Mouse (Mus musculus): ENCODE results near the gene Mau2. TPM values are rescaled to one million over a fixed set of nuclear protein-coding genes. Genes with fewer than 3 reads are reported as not detected.
"Not testable (repeated sequence)": the region's sequence is repeated elsewhere in the genome, so short reads cannot be mapped to it uniquely, and the experiment has no call there.

Mau2 gene
- polyA plus RNA-seq, 1 experiment from 2014 or later: 69.4 TPM

DNA sequence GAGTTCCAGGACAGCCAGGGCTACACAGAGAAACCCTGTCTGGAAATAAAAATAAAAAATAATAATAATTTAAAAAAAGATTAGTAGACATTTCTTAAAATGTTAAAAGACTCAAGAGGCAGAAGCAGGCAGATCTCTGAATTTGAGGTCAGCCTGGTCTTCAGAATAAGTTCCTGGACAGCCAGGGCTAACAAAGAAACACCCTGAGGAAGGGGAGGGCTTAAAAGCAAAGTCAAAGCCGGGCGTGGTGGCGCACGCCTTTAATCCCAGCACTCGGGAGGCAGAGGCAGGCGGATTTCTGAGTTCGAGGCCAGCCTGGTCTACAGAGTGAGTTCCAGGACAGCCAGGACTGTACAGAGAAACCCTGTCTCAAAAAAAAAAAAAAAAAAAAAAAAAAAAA, 53.6 kb downstream of the Mau2 start:
- H3K36me3 ChIP-seq (replicated peaks; ENCODE audit: control insufficient read depth, insufficient read depth); H3K27ac ChIP-seq; H3K4me1 ChIP-seq (replicated peaks; ENCODE audit: control insufficient read depth, insufficient read depth, low read length); H3K4me3 ChIP-seq (replicated peaks; ENCODE audit: low read length); ATAC-seq (ENCODE audit: low FRiP score); H3K9me3 ChIP-seq (ENCODE audit: control insufficient read depth, low read length); H3K4me2 ChIP-seq (replicated peaks); H3K9ac ChIP-seq; DNase-seq (ENCODE audit: low spot score); H3K27me3 ChIP-seq (ENCODE audit: control insufficient read depth, insufficient read depth, low read length): not testable (repeated sequence)
- WGBS: 98% methylated on average over 7 of the region's 7 CpGs

DNA sequence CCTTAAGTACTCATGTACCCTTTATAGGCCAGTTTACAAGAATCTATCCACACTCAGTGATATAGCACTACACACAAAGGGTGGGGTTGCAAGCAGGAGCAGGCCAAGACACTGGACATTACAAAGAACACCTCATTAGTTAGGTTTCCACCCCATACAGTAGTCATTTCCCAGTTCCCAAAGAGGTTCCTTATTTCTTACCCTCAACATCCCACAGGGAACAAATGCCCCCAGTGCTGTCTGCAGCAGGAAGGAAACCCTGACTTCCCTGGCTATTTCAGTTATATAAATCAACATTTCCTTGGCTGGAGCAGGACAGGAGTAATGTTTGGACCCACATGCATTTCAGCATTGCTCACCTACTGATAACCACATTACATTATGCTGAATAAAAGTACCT, 54.8 kb downstream of the Mau2 start:
- H3K36me3 ChIP-seq (replicated peaks; ENCODE audit: control insufficient read depth, insufficient read depth): no peaks in the 10 kb centered on the region
- ATAC-seq (ENCODE audit: low FRiP score) (no peak), DNase-seq (ENCODE audit: low spot score) (no peak)
- no peak overlapping the region for H3K4me2 ChIP-seq (replicated peaks)
- no peaks in the 10 kb centered on the region for H3K9me3 ChIP-seq (ENCODE audit: control insufficient read depth, low read length)
- no peaks in the 10 kb centered on the region for H3K27me3 ChIP-seq (ENCODE audit: control insufficient read depth, insufficient read depth, low read length)
- no peak overlapping the region for H3K4me3 ChIP-seq (replicated peaks; ENCODE audit: low read length)
- H3K27ac ChIP-seq: no peak overlapping the region
- H3K4me1 ChIP-seq (replicated peaks; ENCODE audit: control insufficient read depth, insufficient read depth, low read length): no peaks in the 10 kb centered on the region
- H3K9ac ChIP-seq: no peak overlapping the region

DNA sequence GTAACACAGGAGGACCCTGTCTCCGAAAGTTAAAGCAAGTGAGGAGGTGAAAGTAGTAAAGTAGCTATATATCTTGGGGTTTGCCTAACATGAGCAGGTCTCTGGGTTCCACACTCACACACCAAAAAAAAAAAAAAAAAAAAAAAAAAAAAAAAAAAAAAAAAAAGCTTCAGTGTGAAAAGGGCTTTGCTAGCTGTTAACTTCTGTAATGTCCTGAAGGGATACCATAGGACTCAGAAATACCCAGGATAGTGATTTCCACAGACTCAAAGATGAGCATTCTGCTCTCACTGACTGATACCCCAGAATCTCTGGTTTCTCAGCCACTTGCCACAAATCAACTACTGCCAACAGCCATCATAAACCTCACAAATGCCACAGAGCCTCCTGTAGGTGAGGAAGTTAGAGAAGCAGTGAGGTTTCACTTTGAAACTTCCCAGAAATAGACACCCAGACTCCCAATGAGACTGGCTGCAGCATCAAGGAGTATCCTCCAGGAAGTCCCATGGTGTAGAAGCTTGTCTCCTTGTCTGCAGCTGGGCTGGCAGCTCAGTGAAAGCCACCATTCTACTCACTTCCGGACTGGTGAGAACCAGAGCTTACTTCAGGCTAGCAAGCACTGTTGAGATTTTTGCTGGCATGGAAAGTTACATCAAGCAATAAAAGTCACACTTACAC, 57.5 kb downstream of the Mau2 start:
- no peak overlapping the region for H3K4me2 ChIP-seq (replicated peaks)
- no peak overlapping the region for H3K27ac ChIP-seq
- no peaks in the 10 kb centered on the region for H3K9me3 ChIP-seq (ENCODE audit: control insufficient read depth, low read length)
- 92% methylated on average over 2 of the region's 2 CpGs for WGBS
- H3K9ac ChIP-seq: no peak overlapping the region
- H3K36me3 ChIP-seq (replicated peaks; ENCODE audit: control insufficient read depth, insufficient read depth): no peaks in the 10 kb centered on the region
- ATAC-seq (ENCODE audit: low FRiP score) (no peak), DNase-seq (ENCODE audit: low spot score) (no peak)
- no peaks in the 10 kb centered on the region for H3K4me1 ChIP-seq (replicated peaks; ENCODE audit: control insufficient read depth, insufficient read depth, low read length)
- H3K27me3 ChIP-seq (ENCODE audit: control insufficient read depth, insufficient read depth, low read length): no peaks in the 10 kb centered on the region
- no peak overlapping the region for H3K4me3 ChIP-seq (replicated peaks; ENCODE audit: low read length)

DNA sequence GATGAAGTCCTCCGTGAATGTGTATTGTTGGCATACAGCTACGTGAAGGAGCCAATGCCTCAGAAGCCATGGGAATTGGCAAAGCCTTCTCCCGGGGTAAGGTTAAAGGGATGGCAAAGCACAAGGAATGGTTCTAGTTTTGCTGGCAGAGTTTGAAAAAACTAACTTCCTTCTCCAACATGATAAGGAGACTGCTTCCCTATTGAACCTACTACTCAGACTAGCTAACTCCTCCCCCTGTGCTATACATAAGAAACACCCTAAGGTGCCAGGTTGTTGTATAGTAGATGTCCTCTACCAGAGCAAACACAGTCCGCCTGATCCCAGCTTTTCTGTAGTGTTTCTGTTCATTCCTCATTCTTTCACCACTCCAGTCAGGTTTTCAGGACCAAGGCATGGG, 64.1 kb downstream of the Mau2 start:
- no peaks in the 10 kb centered on the region for H3K27me3 ChIP-seq (ENCODE audit: control insufficient read depth, insufficient read depth, low read length)
- no peaks in the 10 kb centered on the region for H3K36me3 ChIP-seq (replicated peaks; ENCODE audit: control insufficient read depth, insufficient read depth)
- no peak overlapping the region for H3K9ac ChIP-seq
- H3K4me2 ChIP-seq (replicated peaks): no peak overlapping the region
- 93% methylated on average over 4 of the region's 4 CpGs for WGBS
- peaks cover 7% of the 10 kb centered on the region for H3K4me1 ChIP-seq (replicated peaks; ENCODE audit: control insufficient read depth, insufficient read depth, low read length)
- H3K9me3 ChIP-seq (ENCODE audit: control insufficient read depth, low read length): no peaks in the 10 kb centered on the region
- DNase-seq (ENCODE audit: low spot score) (no peak), ATAC-seq (ENCODE audit: low FRiP score) (no peak)
- H3K27ac ChIP-seq: no peak overlapping the region
- H3K4me3 ChIP-seq (replicated peaks; ENCODE audit: low read length): no peak overlapping the region

DNA sequence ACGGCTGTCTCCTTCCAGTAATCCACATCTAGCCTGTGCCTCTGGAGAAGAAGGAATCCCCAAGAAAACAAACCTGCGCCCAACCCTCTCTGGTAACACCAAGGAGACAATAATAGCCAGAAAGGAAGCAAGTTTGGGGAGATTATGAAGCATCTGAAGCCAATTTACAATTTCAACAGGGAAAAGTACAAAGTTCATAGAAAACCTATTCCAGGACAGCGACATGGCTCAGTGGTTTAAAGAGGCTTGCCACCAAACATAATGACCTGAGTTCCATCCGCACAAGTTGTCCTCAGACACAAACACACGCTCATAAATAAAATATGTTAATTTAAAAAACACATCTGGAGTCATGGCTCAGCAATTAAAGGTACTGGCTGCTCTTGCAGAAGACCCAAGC, 67.7 kb downstream of the Mau2 start:
- H3K4me3 ChIP-seq (replicated peaks; ENCODE audit: low read length): peak overlapping the region; percentile 93
- H3K9ac ChIP-seq: peak overlapping the region; percentile 76
- DNase-seq (ENCODE audit: low spot score) (no peak), ATAC-seq (ENCODE audit: low FRiP score) (no peak)
- 0 out of 2 replicates have a peak overlapping the region, but pooled peaks have one; percentile 71 for H3K27ac ChIP-seq
- 38% methylated on average over 5 of the region's 5 CpGs for WGBS
- H3K9me3 ChIP-seq (ENCODE audit: control insufficient read depth, low read length): no peaks in the 10 kb centered on the region
- peaks cover 30% of the 10 kb centered on the region for H3K4me1 ChIP-seq (replicated peaks; ENCODE audit: control insufficient read depth, insufficient read depth, low read length)
- H3K36me3 ChIP-seq (replicated peaks; ENCODE audit: control insufficient read depth, insufficient read depth): no peaks in the 10 kb centered on the region
- H3K4me2 ChIP-seq (replicated peaks): peak overlapping the region; percentile 90
- no peaks in the 10 kb centered on the region for H3K27me3 ChIP-seq (ENCODE audit: control insufficient read depth, insufficient read depth, low read length)

DNA sequence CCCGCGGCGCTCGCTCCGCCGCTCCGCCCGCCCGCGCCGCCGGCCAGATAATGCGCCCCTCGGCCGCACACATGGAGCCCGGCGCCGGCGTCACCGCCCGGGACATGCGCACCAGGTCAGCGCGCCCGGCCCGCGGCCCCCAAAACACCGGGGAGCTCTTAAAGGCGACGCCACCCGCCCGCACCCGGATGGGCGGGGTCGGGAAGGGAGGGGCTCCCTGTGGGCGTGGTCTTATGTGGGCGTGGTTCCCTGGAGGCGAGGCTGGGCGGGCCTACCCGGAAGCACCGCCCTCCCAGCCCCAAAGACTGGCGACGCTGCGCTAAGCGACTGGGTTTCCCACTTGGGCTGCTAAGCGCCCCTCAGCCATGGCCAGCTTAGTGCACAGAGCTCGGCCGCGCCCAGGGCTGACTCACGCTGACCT, 68.3 kb downstream of the Mau2 start:
- DNase-seq (ENCODE audit: low spot score): peak; percentile 82
- H3K4me1 ChIP-seq (replicated peaks; ENCODE audit: control insufficient read depth, insufficient read depth, low read length): peaks cover 30% of the 10 kb centered on the region
- no peaks in the 10 kb centered on the region for H3K27me3 ChIP-seq (ENCODE audit: control insufficient read depth, insufficient read depth, low read length)
- peak; percentile 91 for ATAC-seq (ENCODE audit: low FRiP score)
- H3K4me3 ChIP-seq (replicated peaks; ENCODE audit: low read length): peak overlapping the region; percentile 93
- under 1% methylated on average over 36 of the region's 50 CpGs for WGBS
- peak overlapping the region; percentile 76 for H3K9ac ChIP-seq
- H3K36me3 ChIP-seq (replicated peaks; ENCODE audit: control insufficient read depth, insufficient read depth): no peaks in the 10 kb centered on the region
- no peaks in the 10 kb centered on the region for H3K9me3 ChIP-seq (ENCODE audit: control insufficient read depth, low read length)
- H3K27ac ChIP-seq: peak overlapping the region; percentile 71
- peak overlapping the region; percentile 90 for H3K4me2 ChIP-seq (replicated peaks)

DNA sequence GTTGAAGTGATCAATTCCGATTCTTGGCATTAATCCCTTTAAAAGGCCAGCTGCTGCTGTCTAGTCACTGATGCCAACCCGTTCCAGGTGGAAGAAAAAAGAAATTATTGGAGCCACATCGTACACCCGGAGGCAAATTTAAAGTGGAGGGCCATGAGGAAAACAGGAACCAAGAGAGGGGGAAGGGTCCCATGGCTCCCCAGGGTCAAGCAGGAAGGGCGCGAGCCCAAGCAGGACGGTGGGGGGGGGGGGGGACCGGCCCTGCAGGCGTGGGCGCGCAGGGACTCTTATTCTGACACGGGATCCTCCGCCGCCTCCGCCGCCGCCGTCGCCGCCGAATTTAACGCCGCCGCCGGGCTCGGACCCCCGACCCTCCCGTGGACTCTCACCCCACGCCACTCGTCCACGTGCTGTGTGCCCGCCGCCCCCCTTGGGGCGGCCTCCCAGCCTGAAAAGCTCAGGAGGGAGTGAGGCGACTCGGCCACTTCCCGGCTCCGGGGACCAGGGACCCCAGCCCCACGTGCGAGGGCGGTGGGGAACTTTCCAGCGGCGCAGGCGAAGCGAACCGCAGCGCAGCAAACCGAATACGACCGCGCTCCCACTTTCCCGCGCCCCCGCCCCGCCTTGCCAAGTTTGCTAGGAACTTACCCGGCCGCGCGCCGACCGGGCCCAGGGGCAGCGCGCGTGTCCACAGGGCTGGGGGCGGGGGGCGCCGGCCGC, 68.9 kb downstream of the Mau2 start:
- under 1% methylated on average over 65 of the region's 68 CpGs for WGBS

DNA sequence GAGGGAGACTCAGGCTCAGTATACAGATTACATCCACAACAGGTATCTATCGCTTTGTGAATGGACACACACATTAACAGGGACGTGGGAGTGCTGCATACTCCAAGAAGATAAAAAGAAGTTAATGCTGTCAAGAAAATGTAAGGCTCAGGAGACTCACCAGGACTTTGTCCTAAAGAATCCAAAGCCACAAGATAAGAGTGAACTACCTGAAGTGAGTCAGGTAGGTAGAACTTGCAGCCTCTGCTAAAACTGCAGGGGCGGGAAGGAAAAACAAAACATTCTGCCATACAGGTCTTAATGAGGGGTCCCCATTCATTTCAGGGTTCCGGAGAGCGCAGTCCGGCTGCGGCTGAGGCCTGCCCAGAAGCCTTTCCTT, 69.5 kb downstream of the Mau2 start:
- WGBS: 14% methylated on average over 7 of the region's 7 CpGs
- Histone ChIP-seq H3K27ac (no peak overlapping the region; the same call in 1 of the 2 replicates), H3K36me3 (replicated peaks; ENCODE audit: control insufficient read depth, insufficient read depth) (no peaks in the 10 kb centered on the region)

More for the DNA sequence above, 68.9 kb downstream of the Mau2 start:
- H3K36me3 ChIP-seq (replicated peaks; ENCODE audit: control insufficient read depth, insufficient read depth): no peaks in the 10 kb centered on the region
- H3K9me3 ChIP-seq (ENCODE audit: control insufficient read depth, low read length): no peaks in the 10 kb centered on the region
- H3K4me3 ChIP-seq (replicated peaks; ENCODE audit: low read length): peak overlapping the region; percentile 93
- DNase-seq (ENCODE audit: low spot score) (peak; percentile 43), ATAC-seq (ENCODE audit: low FRiP score) (peak; percentile 48)
- peaks cover 30% of the 10 kb centered on the region for H3K4me1 ChIP-seq (replicated peaks; ENCODE audit: control insufficient read depth, insufficient read depth, low read length)
- no peaks in the 10 kb centered on the region for H3K27me3 ChIP-seq (ENCODE audit: control insufficient read depth, insufficient read depth, low read length)
- peak overlapping the region; percentile 90 for H3K4me2 ChIP-seq (replicated peaks)
- H3K27ac ChIP-seq: peak overlapping the region; percentile 71
- H3K9ac ChIP-seq: peak overlapping the region; percentile 76

DNA sequence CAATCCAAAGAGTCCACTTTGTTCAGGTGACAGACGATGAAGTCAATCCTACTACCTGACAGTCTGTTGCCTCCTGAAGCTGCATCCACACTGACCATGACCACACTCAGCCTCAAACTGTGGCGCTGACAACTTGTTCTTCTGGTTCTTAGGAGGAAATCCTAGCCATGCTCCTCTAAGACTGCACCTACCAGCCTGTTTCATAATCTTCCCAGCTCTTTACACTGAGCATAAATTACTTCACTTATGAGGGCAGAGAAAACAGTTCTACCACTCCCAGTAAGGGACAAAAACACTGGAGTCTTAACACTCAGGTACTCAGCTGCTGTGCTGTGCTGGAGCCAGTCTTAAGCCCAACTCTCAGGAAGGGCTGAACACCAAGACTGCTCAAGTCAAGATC, 71.7 kb downstream of the Mau2 start:
- H3K4me2 ChIP-seq (replicated peaks): no peak overlapping the region

More for the DNA sequence above, 69.5 kb downstream of the Mau2 start:
- peaks cover 30% of the 10 kb centered on the region for H3K4me1 ChIP-seq (replicated peaks; ENCODE audit: control insufficient read depth, insufficient read depth, low read length)
- peak overlapping the region; percentile 76 for H3K9ac ChIP-seq
- H3K4me2 ChIP-seq (replicated peaks): peak overlapping the region; percentile 90
- DNase-seq (ENCODE audit: low spot score) (no peak), ATAC-seq (ENCODE audit: low FRiP score) (no peak)
- no peaks in the 10 kb centered on the region for H3K27me3 ChIP-seq (ENCODE audit: control insufficient read depth, insufficient read depth, low read length)
- peak overlapping the region; percentile 93 for H3K4me3 ChIP-seq (replicated peaks; ENCODE audit: low read length)
- H3K9me3 ChIP-seq (ENCODE audit: control insufficient read depth, low read length): no peaks in the 10 kb centered on the region

More for the DNA sequence above, 71.7 kb downstream of the Mau2 start:
- Histone ChIP-seq H3K27ac (no peak overlapping the region), H3K4me3 (replicated peaks; ENCODE audit: low read length) (no peak overlapping the region), H3K9ac (no peak overlapping the region), H3K27me3 (ENCODE audit: control insufficient read depth, insufficient read depth, low read length) (no peaks in the 10 kb centered on the region), H3K9me3 (ENCODE audit: control insufficient read depth, low read length) (no peaks in the 10 kb centered on the region), H3K36me3 (replicated peaks; ENCODE audit: control insufficient read depth, insufficient read depth) (no peaks in the 10 kb centered on the region), H3K4me1 (replicated peaks; ENCODE audit: control insufficient read depth, insufficient read depth, low read length) (peaks cover 30% of the 10 kb centered on the region)
- 91% methylated on average over 2 of the region's 2 CpGs for WGBS
- ATAC-seq (ENCODE audit: low FRiP score): no peak
- no peak for DNase-seq (ENCODE audit: low spot score)
